Mouse (Mus musculus) liver, embryonic 14.5 days (tissue): ENCODE measurements around the gene Slc12a6. TPM values are rescaled to one million over a fixed set of nuclear protein-coding genes. Genes with fewer than 3 reads are reported as not detected.

ENCODE experiments used
- ATAC-seq: fragments of 200-750 bp; cut with Nextera tagmentation; 2 replicates; pipeline ENCODE4 v1.8.0; 2017; ENCODE audit warnings: moderate number of reproducible peaks, mild to moderate bottlenecking, moderate library complexity; ENCODE audit not compliant: insufficient read depth
- DNase-seq, 3 experiments: peaks; one replicate each; pipeline ENCODE4 v3.0.0-alpha.2; 2012 to 2013; ENCODE audit warnings: low read depth in 3 of 3, low spot score in 3 of 3
- H3K27ac ChIP-seq: fragments of 300-500 bp; sonication (generic); 2 replicates; pipeline ENCODE4 v1.5.1; 2014; ENCODE audit warnings: moderate library complexity, mild to moderate bottlenecking, control low read depth, inconsistent platforms
- H3K27me3 ChIP-seq: fragments of 300-500 bp; sonication (generic); 2 replicates; pipeline ENCODE4 v1.6.1; 2014; ENCODE audit warnings: mild to moderate bottlenecking, low read length, moderate library complexity; ENCODE audit not compliant: control insufficient read depth, insufficient read depth
- H3K36me3 ChIP-seq: fragments of 300-500 bp; sonication (generic); replicated peaks from 2 replicates; pipeline ENCODE4 v1.6.1; 2014; ENCODE audit warnings: low read depth; ENCODE audit not compliant: control insufficient read depth, insufficient read depth
- H3K4me1 ChIP-seq, 2 experiments: fragments of 200-500 bp in 1 of 2; fragments of 300-500 bp in 1 of 2; sonication (generic) in 1 of 2; replicated peaks; 2 replicates each; pipeline ENCODE4 v1.6.1; 2012 to 2014; ENCODE audit warnings: antibody characterized with exemption in 1 of 2, inconsistent platforms in 1 of 2, low read length in 1 of 2; ENCODE audit not compliant: control insufficient read depth in 2 of 2, insufficient read depth in 2 of 2
- H3K4me2 ChIP-seq: fragments of 300-500 bp; sonication (generic); 2 replicates; pipeline ENCODE4 v1.6.1; 2014; ENCODE audit warnings: low read depth, mild to moderate bottlenecking, control low read depth, moderate library complexity
- H3K4me3 ChIP-seq, 2 experiments: fragments of 200-500 bp in 1 of 2; fragments of 300-500 bp in 1 of 2; sonication (generic) in 1 of 2; 2 replicates each; pipeline ENCODE4 v1.5.1; 2012 to 2014; ENCODE audit warnings: low read depth in 2 of 2, low read length in 2 of 2, mild to moderate bottlenecking in 2 of 2, control low read depth in 1 of 2, inconsistent platforms in 1 of 2, moderate library complexity in 1 of 2; ENCODE audit not compliant: insufficient read depth in 1 of 2
- H3K9ac ChIP-seq: fragments of 300-500 bp; sonication (generic); replicated peaks from 2 replicates; pipeline ENCODE4 v1.6.1; 2014; ENCODE audit warnings: mild to moderate bottlenecking, control low read depth, moderate library complexity
- H3K9me3 ChIP-seq: fragments of 300-500 bp; sonication (generic); 2 replicates; pipeline ENCODE4 v1.6.1; 2016; ENCODE audit warnings: low read length, mixed read lengths; ENCODE audit not compliant: control insufficient read depth
- CTCF ChIP-seq: IDR thresholded peaks from 2 replicates; pipeline ENCODE4 v1.5.1; 2016; ENCODE audit warnings: antibody characterized with exemption, low read depth, control low read depth
- EP300 ChIP-seq: IDR thresholded peaks from 2 replicates; pipeline ENCODE4 v1.6.1; 2016; ENCODE audit warnings: antibody characterized with exemption, low read depth
- WGBS: fragments of 180-500 bp; shearing (Covaris S2); extraction: QIAGEN DNeasy Blood & Tissue Kit; methylation state at CpG from one replicate; pipeline ENCODE4 v1.1.7; 2014; ENCODE audit not compliant: insufficient replicate concordance; 5-methylcytosine and 5-hydroxymethylcytosine counted together
- polyA plus RNA-seq, 2 experiments: library from polyadenylated mRNA; depleted of rRNA in 1 of 2; stranded (reverse) in 1 of 2; unstranded in 1 of 2; fragments of >200 nt; fragmentation: Nextera tagmentation in 1 of 2; extraction: Ambion mirVana in 1 of 2; gene quantifications; 2 replicates each; pipeline versions ENCODE4 v1.2.1 to v1.2.3; 2012 to 2014

Slc12a6 gene
- polyA plus RNA-seq, 2 experiments, result 3.4 to 8.7 TPM

DNA sequence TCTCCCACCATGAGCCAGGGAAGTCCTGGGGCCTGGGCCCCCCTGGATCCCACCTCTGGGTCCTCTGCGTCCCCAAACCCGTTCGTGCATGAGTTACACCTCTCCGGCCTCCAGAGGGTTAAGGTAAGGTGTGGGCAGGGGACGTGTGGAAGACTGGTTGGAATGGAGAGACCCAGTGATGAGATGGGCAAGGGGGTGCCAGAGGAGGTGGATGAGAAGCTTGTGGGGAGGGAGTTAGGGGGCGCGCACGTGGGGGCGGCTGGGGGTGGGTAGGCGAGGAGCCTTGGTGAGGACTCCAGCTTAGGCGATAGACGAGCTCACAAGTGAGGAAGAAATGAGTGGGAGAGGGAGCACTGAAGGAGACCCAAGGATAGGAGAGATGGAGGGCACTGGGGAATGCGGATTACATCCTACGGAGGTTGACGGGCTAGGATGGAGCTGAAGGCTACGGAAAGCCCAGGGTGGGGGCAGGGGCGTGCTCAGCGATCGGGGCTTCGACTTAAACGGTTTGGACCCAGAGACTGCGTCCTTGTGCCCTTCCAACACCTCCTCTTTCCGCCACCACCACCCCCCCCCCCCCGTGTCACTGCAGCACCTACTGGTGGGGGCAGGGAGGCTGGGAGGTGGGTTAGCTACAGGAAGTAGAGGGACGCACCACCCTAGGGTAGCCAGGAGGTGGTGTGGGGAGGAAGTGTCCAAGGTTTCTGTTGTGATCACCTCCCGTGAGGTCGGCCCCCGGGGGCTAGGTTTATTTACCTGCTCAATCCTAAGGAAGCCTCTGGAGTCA, 25.5 kb upstream of the Slc12a6 start:
- TF ChIP-seq CTCF, result no peak
- no peak for TF ChIP-seq EP300
- peak; percentile 14; the same call in 1 of the 2 replicates for ATAC-seq
- no peaks in the 10 kb centered on the region; the same call in 1 of the 2 replicates for H3K27me3 ChIP-seq
- peak overlapping the region; percentile 71 for H3K4me2 ChIP-seq
- H3K36me3 ChIP-seq, result no peaks in the 10 kb centered on the region
- WGBS, result under 1% methylated on average over 25 of the region's 28 CpGs
- H3K27ac ChIP-seq, result no peak overlapping the region
- peaks cover 0 to 3% of the 10 kb centered on the region in 2 experiments; a peak in 1 of 4 replicates for H3K4me1 ChIP-seq
- H3K9ac ChIP-seq, result peak overlapping the region; percentile 5; the same call in 1 of the 2 replicates
- peak overlapping the region; percentile 61 to 78 for H3K4me3 ChIP-seq
- no peaks in the 10 kb centered on the region for H3K9me3 ChIP-seq
- DNase-seq, result no peak

DNA sequence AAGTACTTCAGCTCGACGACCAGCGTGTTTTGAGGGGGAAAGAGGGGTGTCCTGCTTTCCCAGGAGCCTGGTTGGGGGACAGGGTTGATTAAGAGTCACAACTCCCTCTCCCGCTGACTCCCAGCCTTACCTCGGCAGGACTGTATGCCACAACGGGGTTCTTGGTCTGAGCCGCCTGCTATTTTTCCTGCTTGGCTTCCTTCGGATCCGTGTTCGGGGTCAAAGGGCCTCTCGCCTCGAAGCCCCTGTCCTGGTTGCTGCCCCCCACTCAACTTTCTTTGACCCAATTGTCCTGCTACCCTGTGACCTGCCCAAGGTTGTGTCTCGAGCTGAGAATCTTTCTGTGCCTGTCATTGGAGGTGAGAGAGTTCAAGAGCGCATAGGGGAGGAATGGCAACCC, 23.8 kb upstream of the Slc12a6 start:
- no peak overlapping the region for H3K27ac ChIP-seq
- no peaks in the 10 kb centered on the region for H3K36me3 ChIP-seq
- WGBS, result 76% methylated on average over 14 of the region's 14 CpGs
- ATAC-seq (no peak), DNase-seq (no peak)
- H3K4me2 ChIP-seq, result no peak overlapping the region
- TF ChIP-seq CTCF (no peak), EP300 (no peak)
- H3K9ac ChIP-seq, result no peak overlapping the region
- H3K4me1 ChIP-seq, result peaks cover 0 to 3% of the 10 kb centered on the region in 2 experiments; a peak in 1 of 4 replicates
- H3K27me3 ChIP-seq, result no peaks in the 10 kb centered on the region; the same call in 1 of the 2 replicates
- H3K4me3 ChIP-seq, result no peak overlapping the region
- no peaks in the 10 kb centered on the region for H3K9me3 ChIP-seq

DNA sequence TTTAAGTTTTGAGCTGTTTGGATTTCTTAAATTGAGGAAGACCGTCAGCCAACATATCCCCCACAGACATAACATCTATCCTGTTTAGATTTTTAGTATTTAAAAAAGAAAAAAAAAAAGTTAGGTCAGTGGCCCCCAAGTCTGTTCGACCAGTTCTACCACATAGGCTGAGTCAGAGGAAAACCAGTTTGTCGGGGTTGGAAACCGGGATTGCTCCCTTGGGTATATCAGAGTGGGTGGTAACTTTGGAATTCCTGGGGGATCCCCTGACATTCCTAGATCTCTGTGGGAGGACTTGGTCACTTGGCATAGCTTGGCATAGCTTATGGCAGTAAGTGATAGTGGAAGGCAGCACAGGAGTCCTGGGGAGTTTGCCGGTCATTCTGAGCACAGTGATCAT, 20.3 kb upstream of the Slc12a6 start:
- no peak overlapping the region for H3K4me2 ChIP-seq
- ATAC-seq (no peak), DNase-seq (no peak)
- no peaks in the 10 kb centered on the region for H3K9me3 ChIP-seq
- no peaks in the 10 kb centered on the region for H3K4me1 ChIP-seq
- H3K9ac ChIP-seq, result no peak overlapping the region
- H3K36me3 ChIP-seq, result no peaks in the 10 kb centered on the region
- TF ChIP-seq CTCF (no peak), EP300 (no peak)
- no peak overlapping the region for H3K27ac ChIP-seq
- no peaks in the 10 kb centered on the region for H3K27me3 ChIP-seq
- H3K4me3 ChIP-seq, result no peak overlapping the region
- 67% methylated on average over 5 of the region's 5 CpGs for WGBS

DNA sequence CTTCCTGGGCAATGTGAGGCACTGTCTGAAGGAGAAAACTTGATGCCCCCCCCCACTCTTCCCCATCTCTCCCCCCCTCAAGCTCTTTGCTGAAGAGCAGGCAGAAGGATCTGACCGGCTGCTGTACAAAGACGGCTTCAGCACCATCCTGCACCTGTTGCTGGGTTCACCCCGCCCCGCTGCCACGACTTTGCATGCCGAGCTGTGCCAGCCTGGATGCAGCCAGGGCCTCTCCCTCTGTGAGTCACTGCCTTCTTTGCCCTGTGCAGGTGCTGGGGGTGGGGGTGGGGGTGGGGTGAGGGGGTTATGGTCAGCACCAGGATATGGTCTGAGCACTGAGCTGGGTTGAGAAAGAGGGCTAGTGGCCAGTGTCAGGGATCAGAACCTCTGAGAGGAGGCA, 19.4 kb upstream of the Slc12a6 start:
- no peak overlapping the region for H3K4me2 ChIP-seq
- H3K36me3 ChIP-seq, result no peaks in the 10 kb centered on the region
- DNase-seq, result no peak
- ATAC-seq, result no peak
- WGBS, result 76% methylated on average over 6 of the region's 6 CpGs
- TF ChIP-seq EP300 (no peak), CTCF (no peak)
- H3K4me1 ChIP-seq, result no peaks in the 10 kb centered on the region
- H3K27me3 ChIP-seq, result no peaks in the 10 kb centered on the region
- H3K4me3 ChIP-seq, result no peak overlapping the region
- H3K9me3 ChIP-seq, result no peaks in the 10 kb centered on the region
- no peak overlapping the region for H3K27ac ChIP-seq
- no peak overlapping the region for H3K9ac ChIP-seq

DNA sequence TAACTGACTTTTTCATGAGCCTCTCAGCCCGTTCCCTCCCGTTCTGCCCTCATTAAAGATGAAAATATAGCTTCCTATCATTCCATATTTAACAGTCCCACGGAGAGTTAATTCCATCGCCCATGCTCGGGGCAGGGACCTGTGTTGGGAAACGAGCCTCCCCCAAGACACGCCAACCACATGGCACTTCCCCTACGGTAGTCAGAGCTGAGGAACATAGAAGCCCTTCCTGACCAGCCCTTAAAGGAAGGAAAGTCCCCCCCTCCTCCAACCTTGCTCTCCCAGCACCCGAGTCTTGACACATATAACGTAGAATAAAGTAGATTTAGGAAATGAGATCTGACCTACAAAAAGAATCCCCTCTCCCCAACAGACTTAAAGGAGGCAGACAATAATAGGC, 18.3 kb upstream of the Slc12a6 start:
- TF ChIP-seq CTCF (no peak), EP300 (no peak)
- 42% methylated on average over 10 of the region's 10 CpGs for WGBS
- ATAC-seq, result no peak
- H3K36me3 ChIP-seq, result no peaks in the 10 kb centered on the region
- no peak for DNase-seq
- no peak overlapping the region for H3K9ac ChIP-seq
- H3K9me3 ChIP-seq, result no peaks in the 10 kb centered on the region
- H3K4me2 ChIP-seq, result no peak overlapping the region
- no peak overlapping the region for H3K27ac ChIP-seq
- H3K4me3 ChIP-seq, result no peak overlapping the region
- H3K27me3 ChIP-seq, result no peaks in the 10 kb centered on the region
- no peaks in the 10 kb centered on the region for H3K4me1 ChIP-seq
